Mouse (Mus musculus) spleen, adult 2 months (tissue): ENCODE measurements around the gene Insl5.

Experiments
- CTCF ChIP-seq: fragments of 200-500 bp; IDR thresholded peaks from 2 replicates; pipeline ENCODE4 v1.5.1; 2011; ENCODE audit warnings: mild to moderate bottlenecking, inconsistent platforms; ENCODE audit not compliant: insufficient read depth, insufficient read length, insufficient replicate concordance; ENCODE audit errors: extremely low read depth
- POLR2A ChIP-seq: fragments of 200-500 bp; IDR thresholded peaks from 2 replicates; pipeline ENCODE4 v1.6.1; 2011; ENCODE audit warnings: low read depth, low read length, inconsistent platforms

- TF ChIP-seq CTCF = no peak
- TF ChIP-seq POLR2A = no peak
Observed at GRCm38 (mm10) chr4:102986173-102986572, 40.5 kb downstream of the Insl5 start.
